Mouse (Mus musculus) ES-CJ7 (cell line): ENCODE measurements around the gene Apeh.
"Not testable (repeated sequence)": the region's sequence is repeated elsewhere in the genome, so short reads cannot be mapped to it uniquely, and the experiment has no call there.

Source experiments
- DNase-seq: peaks from one replicate; pipeline ENCODE4 v3.0.0; 2011; ENCODE audit warnings: low read depth, low spot score

Gene Apeh

DNA sequence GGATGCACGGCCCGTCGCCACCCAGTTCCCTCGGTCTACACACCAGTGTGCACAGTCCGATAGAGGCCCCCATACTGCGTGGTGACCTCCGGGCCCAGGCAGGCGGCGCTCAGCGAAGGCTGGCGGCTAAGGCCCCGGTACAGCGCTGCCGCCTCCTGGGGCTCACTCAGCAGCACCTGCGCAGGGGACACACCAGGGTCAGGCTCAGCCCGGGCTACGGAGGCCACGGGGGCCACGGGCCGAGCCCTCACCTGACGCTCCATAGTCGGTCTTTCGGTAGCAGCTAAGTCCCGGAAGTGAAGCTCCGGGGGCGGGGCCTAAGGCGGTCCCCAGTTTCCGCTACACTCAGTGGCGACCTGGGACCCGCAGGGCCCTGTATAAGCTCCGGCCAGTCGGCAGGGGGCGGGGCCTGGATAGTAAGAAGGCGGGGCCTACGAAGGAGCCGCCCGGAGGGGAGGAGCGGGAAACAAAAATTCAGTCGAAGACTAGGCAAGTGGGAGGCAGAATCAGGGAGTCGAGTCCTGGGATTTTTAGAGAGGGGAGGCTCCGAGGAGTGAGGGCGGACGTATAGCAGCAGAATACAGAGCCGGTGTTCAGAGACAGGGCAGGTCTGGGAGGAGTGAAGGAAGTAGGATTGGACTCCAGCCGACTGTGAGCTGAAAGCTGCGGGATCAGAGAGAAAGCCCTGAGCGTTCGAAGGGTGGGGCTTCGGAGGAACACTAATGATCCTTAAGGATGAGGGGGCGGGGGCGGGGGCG, at the start of gene Apeh:
Apeh (minus strand) TSS at position 423 of the 758 bp plus-strand sequence.
- DNase-seq, result peak; percentile 96

DNA sequence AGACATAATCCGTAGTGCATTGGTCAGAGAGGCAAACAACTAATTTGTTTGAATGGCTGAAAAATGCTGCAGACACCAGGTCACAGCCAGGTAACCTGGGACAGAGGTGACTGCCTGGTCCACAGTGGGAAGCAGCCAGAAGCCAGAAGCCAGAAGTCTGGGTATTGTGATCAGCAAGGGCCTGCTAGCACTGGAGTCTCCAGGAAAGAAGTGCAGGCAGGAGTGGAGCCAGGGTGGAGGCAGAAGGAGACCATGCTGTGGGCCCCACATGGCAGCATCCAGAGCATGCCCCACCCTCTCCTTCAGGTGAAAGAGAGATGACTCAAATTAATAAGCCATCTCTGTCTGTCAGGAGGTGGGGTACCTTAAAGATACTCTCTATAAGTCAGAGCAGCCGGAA, 49.1 kb upstream of the Apeh start:
- no peak for DNase-seq

DNA sequence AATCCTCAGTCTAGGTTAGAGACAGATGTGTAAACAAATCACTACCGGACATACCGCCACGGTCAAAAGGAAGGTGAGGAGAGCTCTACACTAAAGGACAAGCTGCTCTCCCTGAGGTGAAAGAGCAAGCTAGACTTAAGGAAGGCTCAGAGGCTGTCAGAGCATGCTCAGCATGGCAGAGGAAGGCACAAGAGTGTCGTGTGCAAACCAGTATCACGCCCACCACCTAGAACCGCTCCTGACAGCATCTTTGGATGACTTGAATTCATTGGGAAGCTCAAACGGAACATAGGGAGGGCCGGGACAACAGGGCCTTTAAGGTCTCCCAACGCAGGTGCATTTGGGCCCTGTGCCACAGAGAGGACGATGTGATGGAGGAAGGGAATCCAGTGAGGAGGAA, 47.0 kb upstream of the Apeh start:
- DNase-seq, result no peak

DNA sequence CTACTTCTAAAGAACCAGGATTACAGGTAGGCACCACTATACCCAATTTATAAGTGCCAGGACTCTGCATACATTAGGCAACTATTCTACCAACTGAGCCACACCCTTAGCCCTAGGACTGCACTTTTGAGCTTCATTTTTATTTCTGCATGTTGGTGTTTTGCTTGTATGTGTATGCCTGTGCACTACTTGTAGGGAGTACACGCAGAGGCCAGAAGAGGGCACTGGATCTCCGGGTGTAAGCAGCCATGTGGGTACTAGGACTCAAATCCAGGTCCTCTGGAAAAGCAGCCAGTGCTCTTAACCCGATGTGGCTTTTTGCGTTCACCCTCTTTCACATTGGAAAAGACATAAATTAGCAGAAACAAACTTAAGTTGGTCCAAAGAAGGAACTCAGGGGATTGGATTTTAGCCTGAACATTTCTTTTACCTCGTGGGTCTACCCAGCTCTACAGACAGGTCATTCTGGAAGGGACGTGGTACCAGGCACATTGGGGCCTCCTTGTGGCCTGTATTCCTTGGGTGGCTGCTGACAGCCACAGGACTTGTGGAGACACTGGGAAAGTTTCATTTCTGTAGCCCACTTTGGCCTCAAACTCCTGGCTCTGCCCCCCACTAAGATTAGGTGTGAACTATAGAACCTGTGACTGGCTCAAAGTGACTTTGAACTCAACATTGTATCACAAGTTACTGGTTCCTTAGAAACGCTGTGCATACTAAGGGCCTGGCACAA, 45.7 kb upstream of the Apeh start:
- DNase-seq, result peak; percentile 57

DNA sequence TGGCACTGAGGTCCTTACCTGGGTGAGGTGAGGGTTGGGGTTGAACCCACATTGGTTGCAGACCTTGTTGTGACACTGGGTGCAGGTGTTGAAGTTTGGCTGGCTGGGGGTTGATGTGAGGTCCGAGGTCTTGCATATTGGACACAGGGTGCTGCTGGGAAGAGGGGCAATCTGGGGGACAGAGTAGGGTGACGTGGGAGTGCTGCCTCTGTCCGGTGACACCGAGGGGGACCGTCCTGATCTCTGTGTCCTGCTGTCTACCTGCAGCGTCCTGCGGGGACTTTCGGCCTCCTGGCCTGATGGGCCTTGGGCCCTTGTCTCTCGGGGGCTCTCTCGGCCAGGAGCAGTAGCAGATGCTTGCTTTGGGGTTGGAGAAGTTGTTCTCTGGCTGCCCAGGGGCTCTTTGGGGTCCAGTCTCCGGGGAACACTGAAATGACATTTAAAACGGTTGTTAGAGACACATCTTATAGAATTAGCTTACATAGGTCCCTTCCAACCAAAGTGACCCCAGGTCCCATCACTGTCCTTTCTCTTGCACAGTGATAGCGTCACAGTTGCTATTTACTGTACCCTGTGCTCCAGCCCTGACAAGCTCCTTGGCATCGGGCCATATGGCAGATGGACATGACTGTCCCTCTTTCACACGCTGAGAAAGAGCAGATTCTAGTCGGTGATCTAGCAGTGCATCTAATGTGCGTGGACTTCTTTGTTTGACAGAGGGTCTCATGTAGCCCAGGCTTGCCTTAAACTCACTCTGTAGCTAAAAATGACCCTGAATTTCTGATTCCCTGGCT, 45.0 kb upstream of the Apeh start:
- no peak for DNase-seq

DNA sequence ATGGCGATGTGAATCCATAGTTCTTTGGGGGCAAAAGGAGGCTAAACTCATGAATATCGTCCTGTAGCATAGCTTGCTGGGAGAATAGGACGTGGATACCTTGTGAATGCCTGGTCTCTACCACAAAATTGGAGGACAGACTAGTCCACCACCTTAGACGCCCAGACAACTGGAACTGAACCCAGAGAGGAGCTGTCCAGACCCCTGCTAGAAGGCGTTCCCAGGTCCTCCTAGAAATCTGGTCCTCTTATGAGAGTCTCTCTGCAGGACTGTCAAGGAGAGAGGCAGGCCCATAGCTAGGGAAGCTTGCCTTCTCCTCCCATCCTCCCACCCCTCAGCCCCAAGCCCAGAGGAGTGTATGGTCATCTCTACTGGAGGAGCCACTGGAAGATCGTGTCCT, 43.7 kb upstream of the Apeh start:
- no peak for DNase-seq

DNA sequence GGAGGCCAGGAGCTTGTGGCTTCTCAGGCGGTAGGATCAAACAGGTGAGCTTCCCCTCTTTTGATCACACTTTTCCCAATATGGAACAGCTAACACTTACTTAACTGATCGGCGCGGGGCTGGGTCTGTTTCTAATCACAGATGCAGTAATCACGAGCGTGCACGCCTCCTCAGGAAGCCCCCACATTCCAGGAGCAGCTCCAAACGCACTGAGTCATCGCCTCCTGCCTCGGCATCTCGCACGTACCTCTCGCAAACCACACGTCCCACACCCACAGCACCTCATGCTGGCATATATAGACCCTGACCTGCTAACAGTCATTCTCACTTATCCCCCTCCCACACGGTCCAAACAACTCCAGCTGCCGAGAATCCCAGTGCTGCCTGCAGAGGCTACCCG, 43.1 kb upstream of the Apeh start:
- no peak for DNase-seq

DNA sequence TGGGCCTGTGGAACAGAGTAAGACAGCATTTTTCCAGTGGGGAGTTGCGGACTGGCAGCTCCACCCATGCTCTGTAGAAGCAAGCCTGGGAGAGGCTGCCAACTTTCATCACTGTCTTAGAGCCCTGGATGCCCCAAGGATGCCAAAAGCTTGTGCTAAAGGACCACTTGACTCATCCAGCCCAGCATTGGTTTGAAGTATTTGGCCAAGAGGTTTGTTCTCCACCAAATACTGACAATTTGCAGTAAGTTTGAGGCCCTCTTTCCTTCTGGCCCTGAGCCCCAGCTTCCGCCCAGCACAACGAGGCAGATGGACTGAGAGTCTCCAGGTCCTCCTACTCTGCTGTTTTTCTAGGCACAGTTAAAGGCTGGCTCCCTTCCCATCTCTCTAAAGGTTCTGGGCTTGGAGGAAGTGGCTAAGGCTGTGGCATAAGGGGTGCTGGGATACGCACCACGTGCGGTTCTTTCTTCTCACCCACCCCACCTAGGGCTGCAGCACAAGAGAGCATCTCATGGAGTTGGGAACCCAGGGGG, 42.6 kb upstream of the Apeh start:
- no peak for DNase-seq

DNA sequence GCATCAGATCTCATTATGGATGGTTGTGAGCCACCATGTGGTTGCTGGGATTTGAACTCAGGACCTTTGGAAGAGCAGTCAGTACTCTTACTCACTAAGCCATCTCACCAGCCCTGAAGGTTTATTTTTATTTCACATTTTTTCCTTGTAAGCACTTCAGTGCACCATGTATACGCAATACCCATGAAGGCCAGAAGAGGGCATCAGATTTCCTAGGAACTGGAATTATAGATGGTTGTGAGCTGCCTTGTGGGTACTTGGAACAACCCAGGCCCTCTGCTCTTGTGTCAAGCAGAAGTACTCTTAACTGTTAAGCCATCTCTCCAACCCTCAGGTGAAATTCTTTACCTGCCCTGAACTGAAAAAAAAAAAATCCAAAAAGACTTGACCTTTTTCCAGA, 41.8 kb upstream of the Apeh start:
- peak; percentile 77 for DNase-seq

DNA sequence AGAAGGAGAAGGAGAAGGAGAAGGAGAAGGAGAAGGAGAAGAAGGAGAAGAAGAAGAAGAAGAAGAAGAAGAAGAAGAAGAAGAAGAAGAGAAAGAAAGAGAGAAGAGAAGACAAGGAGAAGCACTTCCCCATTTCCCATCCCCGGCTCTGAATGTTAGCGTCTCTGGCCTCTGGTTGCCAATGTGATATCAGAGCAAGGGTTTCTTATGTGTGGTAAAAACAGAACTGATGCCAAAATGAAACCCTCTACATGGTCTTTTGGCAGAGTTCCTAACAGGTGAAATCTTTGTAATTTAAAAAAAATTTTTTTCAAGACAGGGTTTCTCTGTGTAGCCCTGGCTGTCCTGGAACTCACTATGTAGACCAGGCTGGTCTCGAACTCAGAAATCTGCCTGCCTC, 41.3 kb upstream of the Apeh start:
- DNase-seq, result not testable (repeated sequence)

DNA sequence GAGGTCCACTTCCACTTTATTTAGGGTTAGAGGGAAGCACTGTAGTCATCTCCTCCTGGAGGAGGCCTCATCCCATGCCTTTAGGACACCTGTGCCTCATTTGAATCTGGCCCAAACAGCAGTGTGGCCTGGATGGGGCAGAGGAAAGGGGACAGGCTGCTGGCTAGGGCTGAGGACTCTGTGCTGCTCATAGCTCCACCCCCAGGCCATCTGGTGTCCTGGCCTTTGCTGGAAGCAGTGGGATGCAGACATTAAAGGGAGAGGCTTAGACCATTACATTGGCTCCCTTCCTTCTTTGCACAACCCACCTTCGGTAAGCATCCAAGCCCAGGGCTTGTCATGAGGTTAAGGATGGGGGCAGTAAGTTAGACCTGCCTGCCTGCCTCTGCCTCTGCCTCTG, 39.1 kb upstream of the Apeh start:
- no peak for DNase-seq

DNA sequence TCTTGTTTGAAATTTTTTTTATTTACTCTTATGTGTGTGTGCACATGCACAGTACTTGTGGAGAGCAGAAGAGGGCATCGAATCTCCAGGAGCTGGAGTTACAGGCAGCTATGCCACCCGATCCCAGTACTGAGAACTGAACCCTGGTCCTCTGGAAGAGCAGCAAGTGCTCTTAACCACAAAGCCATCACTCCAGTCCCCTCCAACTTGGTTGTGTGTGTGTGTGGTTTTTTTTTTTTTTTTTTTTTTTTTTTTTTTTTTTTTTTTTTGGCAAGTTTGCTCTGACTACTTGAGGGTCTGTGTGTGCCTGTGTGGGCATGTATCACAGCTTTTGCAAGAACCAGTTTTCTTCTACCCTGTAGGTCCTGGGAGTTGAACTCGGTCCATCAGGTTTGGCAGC, 38.0 kb upstream of the Apeh start:
- DNase-seq, result no peak

DNA sequence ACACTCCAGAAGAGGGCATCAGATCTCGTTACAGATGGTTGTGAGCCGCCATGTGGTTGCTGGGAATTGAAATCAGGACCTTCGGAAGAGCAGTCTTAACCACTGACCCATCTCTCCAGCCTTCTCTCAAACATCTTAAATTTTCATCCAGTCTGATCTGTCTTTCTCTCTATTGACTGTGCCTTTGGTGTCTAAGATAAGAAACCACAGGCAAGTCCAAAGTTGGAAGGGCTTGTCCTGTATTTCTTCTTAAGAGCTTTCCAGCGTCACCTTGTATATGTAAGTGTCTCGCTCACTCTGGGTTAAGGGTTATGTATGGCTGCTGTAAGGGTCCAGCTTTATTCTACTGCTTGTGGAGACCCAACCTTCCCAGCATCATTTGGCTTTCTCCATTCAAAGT, 37.1 kb upstream of the Apeh start:
- no peak for DNase-seq

DNA sequence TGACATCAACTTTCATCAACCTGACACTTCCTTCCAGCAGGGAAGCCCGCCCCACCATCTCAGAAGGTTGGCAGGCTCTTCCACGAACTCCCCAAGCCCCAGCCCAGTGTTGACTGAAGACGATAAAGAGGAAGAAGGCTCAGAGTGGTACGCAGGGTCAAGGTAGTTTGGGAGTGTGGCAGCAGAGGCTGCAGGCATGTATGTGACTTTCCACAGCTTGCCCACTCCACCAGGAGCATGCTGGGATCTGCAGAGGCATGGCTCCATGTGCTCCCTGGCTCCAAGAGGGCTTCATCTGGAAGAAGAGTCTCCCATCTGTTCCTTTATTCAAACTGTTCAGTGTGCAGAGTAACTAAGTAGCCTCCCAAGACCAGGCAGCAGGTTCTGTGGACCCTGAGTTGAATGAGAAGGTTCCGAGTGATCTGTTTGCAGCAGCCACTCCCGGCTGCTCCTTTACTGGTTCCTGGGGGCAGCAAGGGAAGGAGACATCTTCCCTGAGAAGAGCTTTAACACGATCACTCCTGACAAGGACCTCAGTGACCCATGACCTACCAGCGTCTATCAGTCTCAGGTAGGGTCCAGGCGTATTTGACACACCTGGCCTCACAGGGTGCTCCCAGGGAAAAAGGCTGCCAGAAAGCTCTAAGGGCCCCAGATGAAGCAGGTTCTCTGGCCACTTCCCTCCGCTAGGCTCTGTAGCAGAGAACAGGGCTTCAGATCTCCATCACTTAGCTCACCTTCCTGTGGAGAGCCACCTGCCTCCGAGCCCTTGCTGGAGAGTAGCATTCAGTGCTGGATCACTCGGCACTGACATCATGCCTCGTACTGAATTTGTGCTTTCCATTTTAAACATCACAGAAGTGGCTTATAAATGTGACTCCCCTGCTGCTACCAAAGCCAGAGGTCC, 34.9 kb upstream of the Apeh start:
- no peak for DNase-seq

DNA sequence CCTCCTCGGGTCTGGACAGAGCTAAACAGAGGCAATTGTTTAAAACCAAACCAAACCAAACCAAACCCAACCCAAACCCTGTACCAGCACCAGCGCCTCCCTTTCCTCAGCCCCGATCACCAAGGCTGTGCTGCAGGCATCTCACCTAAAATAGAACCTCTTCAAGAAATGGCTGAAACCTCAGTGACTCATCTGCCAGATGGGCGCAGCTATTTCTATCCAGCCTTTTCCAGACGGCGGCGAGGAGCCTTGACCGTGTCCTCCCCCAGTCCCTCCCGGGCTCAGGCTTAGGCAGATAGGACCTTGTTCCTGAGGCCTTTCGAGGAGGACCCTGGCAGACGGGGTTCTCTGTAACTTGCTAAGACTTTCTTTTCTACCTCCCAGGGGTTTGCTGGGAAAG, 33.8 kb upstream of the Apeh start:
- no peak for DNase-seq

DNA sequence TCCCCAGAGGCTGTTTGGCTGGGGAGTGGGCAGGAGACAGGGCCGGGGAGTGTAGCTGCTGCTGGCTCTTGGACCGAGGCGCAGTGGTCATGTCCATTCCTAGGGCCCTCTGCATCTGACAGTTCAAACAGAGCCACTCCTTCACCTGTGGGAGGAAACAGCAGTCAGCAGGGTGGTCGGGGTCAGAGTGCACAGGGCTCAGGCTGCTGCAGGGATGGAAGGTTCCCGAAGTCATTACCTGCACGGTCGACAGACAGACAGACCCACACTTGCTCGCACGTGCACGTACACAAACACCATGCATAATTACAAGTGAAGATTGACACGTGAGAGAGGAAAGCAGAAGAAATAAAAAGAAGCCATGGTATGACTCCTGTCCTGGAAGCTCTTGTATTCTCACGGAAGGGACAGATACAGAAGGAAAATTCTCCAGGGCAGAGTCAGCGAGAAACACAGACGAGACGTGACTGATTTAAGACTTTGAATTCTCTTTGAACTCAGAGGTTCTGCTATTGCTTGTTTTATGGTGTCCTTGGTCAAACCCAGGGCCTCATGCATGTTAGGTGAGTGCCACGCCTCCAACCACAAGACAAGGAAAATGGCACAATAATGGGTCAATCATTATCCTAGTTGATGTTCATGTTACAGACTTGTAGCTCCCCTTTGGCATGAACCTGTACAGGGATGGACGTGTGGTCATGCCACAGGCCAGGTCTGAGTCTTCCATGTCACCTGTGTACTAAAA, 32.2 kb upstream of the Apeh start:
- DNase-seq, result no peak

DNA sequence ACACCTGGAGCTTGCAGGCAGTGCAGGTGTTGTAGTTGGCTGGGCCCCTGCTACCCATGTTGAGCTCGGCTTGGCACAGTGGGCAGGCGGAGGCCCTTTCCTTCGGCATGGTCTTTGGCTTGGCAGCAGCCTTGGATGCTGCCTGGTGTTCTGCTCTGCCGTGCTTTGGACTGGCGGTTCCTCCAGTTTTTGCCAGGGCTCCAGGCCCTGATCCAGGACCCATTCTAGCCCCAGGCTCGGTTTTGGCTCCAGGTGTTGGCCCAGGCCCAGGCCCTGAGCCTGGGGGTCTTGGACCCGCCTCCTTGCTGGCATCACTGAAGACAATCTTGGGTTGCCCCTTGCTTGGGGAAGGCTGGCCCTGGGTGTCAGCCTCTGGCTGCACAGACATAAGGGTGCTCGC, 31.3 kb upstream of the Apeh start:
- DNase-seq, result no peak

DNA sequence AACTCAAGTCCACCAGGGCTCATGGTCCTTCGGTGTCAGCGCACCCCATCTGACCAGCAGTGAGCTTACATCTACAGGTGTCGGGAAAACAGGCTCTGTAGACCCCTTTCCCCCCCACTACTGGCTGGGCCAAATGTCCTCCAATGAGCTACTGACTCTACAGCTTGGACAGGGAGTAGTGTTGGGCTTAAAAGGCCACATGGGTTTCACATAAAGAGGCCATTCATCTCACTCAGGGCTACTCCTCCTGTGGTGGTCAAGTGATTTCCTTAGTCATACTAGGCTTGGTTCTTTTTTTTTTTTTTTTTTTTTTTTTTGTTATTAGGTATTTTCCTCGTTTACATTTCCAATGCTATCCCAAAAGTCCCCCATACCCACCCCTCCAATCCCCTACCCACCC, 29.5 kb upstream of the Apeh start:
- DNase-seq, result no peak

DNA sequence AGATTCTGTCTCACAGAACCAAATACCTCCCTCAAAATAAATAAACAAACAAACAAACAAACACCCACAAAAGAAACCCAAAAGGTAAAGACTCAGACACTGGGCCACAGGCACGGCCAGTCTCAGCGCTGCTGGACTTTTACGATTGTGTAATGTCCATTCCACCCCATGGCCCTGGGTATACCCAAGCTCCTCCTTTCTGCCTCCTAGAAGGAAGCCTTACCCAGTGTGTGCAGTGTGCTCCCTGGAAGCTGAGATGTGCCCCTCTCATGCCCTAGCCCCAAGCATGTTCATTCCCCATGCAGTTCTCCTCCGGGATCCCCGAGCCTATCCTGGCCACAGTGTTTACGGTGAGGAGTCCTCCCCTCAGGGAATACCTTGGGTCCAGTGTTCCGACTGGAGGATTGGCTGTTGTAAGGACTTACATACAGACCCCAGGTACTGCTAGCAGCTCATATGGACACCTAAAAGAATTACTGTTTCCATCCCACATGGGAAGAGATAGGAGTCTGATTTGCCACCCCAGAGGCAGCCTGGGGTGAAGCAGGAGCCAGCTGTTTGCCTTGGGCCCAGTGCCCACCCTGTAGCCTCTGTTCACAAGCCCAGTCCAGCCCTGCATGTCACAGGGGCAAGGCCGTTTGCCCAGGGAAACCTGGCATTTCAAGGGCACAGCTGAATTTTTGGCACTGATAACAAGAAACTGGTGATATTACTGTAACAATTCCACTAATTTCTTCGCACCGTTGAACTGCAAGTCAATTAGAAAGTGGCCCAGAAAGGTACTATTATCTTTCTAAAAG, 27.0 kb upstream of the Apeh start:
- DNase-seq, result no peak

DNA sequence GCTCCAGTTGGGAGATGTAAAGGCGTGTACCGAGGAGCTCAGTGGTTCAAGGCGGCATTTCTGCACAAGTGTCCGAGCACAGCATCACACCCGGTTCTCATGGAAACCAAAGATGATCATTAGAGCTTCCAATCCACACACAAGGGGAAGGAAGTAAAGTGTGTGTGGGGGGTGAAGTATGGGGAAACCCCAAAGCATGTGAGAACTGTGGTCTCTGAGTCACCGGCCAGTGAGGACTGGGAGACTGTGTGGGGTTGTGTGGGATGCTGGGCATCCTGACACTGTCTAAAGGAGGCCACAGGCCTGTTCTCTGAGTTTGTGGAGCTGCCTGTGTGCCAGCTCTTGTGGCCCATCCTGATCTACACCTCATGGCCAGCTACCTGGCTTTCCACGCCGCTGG, 26.3 kb upstream of the Apeh start:
- no peak for DNase-seq
